Mouse (Mus musculus): ENCODE results near the gene Evx2. TPM values are rescaled to one million over a fixed set of nuclear protein-coding genes. Genes with fewer than 3 reads are reported as not detected.

The Evx2 gene
- polyA plus RNA-seq, 1 experiment from 2014 or later = not detected

GRCm38 (mm10) chr2:74667842-74668357 is 8.5 kb upstream of the Evx2 start, which contains the start of gene Hoxd13:
Gene Hoxd13, plus strand, starts transcription at chr2:74668310.
- Histone ChIP-seq H3K4me2 (replicated peaks; ENCODE audit: low read depth) (peak within 1 kb of the TSS; percentile 52), H3K4me3 (ENCODE audit: low read depth, low read length) (peak within 1 kb of the TSS; percentile 32), H3K27me3 (ENCODE audit: control insufficient read depth, insufficient read depth, low read length) (peaks cover 54% of the 10 kb centered on the region; the same call in 1 of the 2 replicates), H3K27ac (replicated peaks) (no peak within 1 kb of the TSS), H3K36me3 (ENCODE audit: control insufficient read depth, insufficient read depth, low read length) (no peaks in the 10 kb centered on the region), H3K9ac (ENCODE audit: low read length) (no peak within 1 kb of the TSS), H3K4me1 (replicated peaks; ENCODE audit: control insufficient read depth, insufficient read depth) (no peaks in the 10 kb centered on the region), H3K9me3 (ENCODE audit: control insufficient read depth, low read length) (no peaks in the 10 kb centered on the region)
- ATAC-seq (ENCODE audit: low FRiP score, low TSS enrichment) (peak; percentile 32; the same call in 1 of the 2 replicates), DNase-seq (ENCODE audit: low spot score) (no peak)
- TF ChIP-seq EP300 (optimal IDR thresholded peaks at IDR 0.05) (no peak), CTCF (IDR thresholded peaks at IDR 0.05; ENCODE audit: low read depth) (no peak)
- WGBS = under 1% methylated on average over 17 of the region's 51 CpGs

- no peak for TF ChIP-seq CTCF (IDR thresholded peaks at IDR 0.05; ENCODE audit: low read depth)
- no peak for TF ChIP-seq EP300 (optimal IDR thresholded peaks at IDR 0.05)
- no peaks in the 10 kb centered on the region for H3K9me3 ChIP-seq (ENCODE audit: control insufficient read depth, low read length)
- no peak overlapping the region for H3K9ac ChIP-seq (ENCODE audit: low read length)
- H3K4me1 ChIP-seq (replicated peaks; ENCODE audit: control insufficient read depth, insufficient read depth) = no peaks in the 10 kb centered on the region
- WGBS = 2% methylated on average over 36 of the region's 36 CpGs
- ATAC-seq (ENCODE audit: low FRiP score, low TSS enrichment) = no peak
- no peak overlapping the region; the same call in 1 of the 2 replicates for H3K4me2 ChIP-seq (replicated peaks; ENCODE audit: low read depth)
- no peaks in the 10 kb centered on the region for H3K36me3 ChIP-seq (ENCODE audit: control insufficient read depth, insufficient read depth, low read length)
- H3K27me3 ChIP-seq (ENCODE audit: control insufficient read depth, insufficient read depth, low read length) = peaks cover 49% of the 10 kb centered on the region; the same call in 1 of the 2 replicates
- DNase-seq (ENCODE audit: low spot score) = no peak
- peak overlapping the region; percentile 32; the same call in 1 of the 2 replicates for H3K4me3 ChIP-seq (ENCODE audit: low read depth, low read length)
- no peak overlapping the region for H3K27ac ChIP-seq (replicated peaks)
Observed at GRCm38 (mm10) chr2:74667191-74667841, 8.0 kb upstream of the Evx2 start.

GRCm38 (mm10) chr2:74666411-74666810 is 7.1 kb upstream of the Evx2 start:
- Histone ChIP-seq H3K27me3 (ENCODE audit: control insufficient read depth, insufficient read depth, low read length) (peaks cover 57% of the 10 kb centered on the region), H3K9ac (ENCODE audit: low read length) (no peak overlapping the region), H3K9me3 (ENCODE audit: control insufficient read depth, low read length) (no peaks in the 10 kb centered on the region), H3K4me1 (replicated peaks; ENCODE audit: control insufficient read depth, insufficient read depth) (no peaks in the 10 kb centered on the region), H3K4me2 (replicated peaks; ENCODE audit: low read depth) (no peak overlapping the region), H3K27ac (replicated peaks) (no peak overlapping the region), H3K4me3 (ENCODE audit: low read depth, low read length) (no peak overlapping the region), H3K36me3 (ENCODE audit: control insufficient read depth, insufficient read depth, low read length) (no peaks in the 10 kb centered on the region)
- no peak for ATAC-seq (ENCODE audit: low FRiP score, low TSS enrichment)
- WGBS = 5% methylated on average over 7 of the region's 7 CpGs
- no peak for TF ChIP-seq EP300 (optimal IDR thresholded peaks at IDR 0.05)
- no peak for TF ChIP-seq CTCF (IDR thresholded peaks at IDR 0.05; ENCODE audit: low read depth)
- no peak for DNase-seq (ENCODE audit: low spot score)

- DNase-seq (ENCODE audit: low spot score) (peak; percentile 49), ATAC-seq (ENCODE audit: low FRiP score, low TSS enrichment) (no peak)
- H3K9me3 ChIP-seq (ENCODE audit: control insufficient read depth, low read length) = no peaks in the 10 kb centered on the region
- H3K4me2 ChIP-seq (replicated peaks; ENCODE audit: low read depth) = no peak overlapping the region
- peaks cover 60% of the 10 kb centered on the region for H3K27me3 ChIP-seq (ENCODE audit: control insufficient read depth, insufficient read depth, low read length)
- no peak overlapping the region for H3K27ac ChIP-seq (replicated peaks)
- WGBS = 4% methylated on average over 18 of the region's 18 CpGs
- no peaks in the 10 kb centered on the region for H3K36me3 ChIP-seq (ENCODE audit: control insufficient read depth, insufficient read depth, low read length)
- H3K4me1 ChIP-seq (replicated peaks; ENCODE audit: control insufficient read depth, insufficient read depth) = no peaks in the 10 kb centered on the region
- H3K9ac ChIP-seq (ENCODE audit: low read length) = no peak overlapping the region
- TF ChIP-seq EP300 (optimal IDR thresholded peaks at IDR 0.05) = no peak
- TF ChIP-seq CTCF (IDR thresholded peaks at IDR 0.05; ENCODE audit: low read depth) = peak; percentile 80
- no peak overlapping the region for H3K4me3 ChIP-seq (ENCODE audit: low read depth, low read length)
Observed at GRCm38 (mm10) chr2:74663291-74663925, 4.1 kb upstream of the Evx2 start.

GRCm38 (mm10) chr2:74661685-74662084 is 2.3 kb upstream of the Evx2 start:
- H3K4me1 ChIP-seq (replicated peaks; ENCODE audit: control insufficient read depth, insufficient read depth) = no peaks in the 10 kb centered on the region
- peak overlapping the region; percentile 20; the same call in 1 of the 2 replicates for H3K4me2 ChIP-seq (replicated peaks; ENCODE audit: low read depth)
- H3K9me3 ChIP-seq (ENCODE audit: control insufficient read depth, low read length) = no peaks in the 10 kb centered on the region
- WGBS = 2% methylated on average over 14 of the region's 14 CpGs
- no peak overlapping the region for H3K27ac ChIP-seq (replicated peaks)
- H3K9ac ChIP-seq (ENCODE audit: low read length) = no peak overlapping the region
- DNase-seq (ENCODE audit: low spot score) (no peak), ATAC-seq (ENCODE audit: low FRiP score, low TSS enrichment) (no peak)
- TF ChIP-seq EP300 (optimal IDR thresholded peaks at IDR 0.05) (no peak), CTCF (IDR thresholded peaks at IDR 0.05; ENCODE audit: low read depth) (peak; percentile 69)
- no peaks in the 10 kb centered on the region for H3K36me3 ChIP-seq (ENCODE audit: control insufficient read depth, insufficient read depth, low read length)
- H3K27me3 ChIP-seq (ENCODE audit: control insufficient read depth, insufficient read depth, low read length) = peaks cover 56% of the 10 kb centered on the region
- 0 out of 2 replicates have a peak overlapping the region, but pooled peaks have one; percentile 8 for H3K4me3 ChIP-seq (ENCODE audit: low read depth, low read length)
